Mouse (Mus musculus) naive thymus-derived CD4-positive, alpha-beta T cell, adult 2 months (primary cell): ENCODE data around the gene Dmac2.
A peak's percentile ranks its signal among the peaks of the same experiment; 100 is the strongest.
"Not testable (repeated sequence)": the region's sequence is repeated elsewhere in the genome, so short reads cannot be mapped to it uniquely, and the experiment has no call there.

Experiments used
- DNase-seq: peaks from one replicate; pipeline ENCODE4 v3.0.0-alpha.2; 2011; ENCODE audit warnings: low read depth

Gene Dmac2

GRCm38 (mm10) chr7:25618865-25619721, at the start of gene Dmac2:
TSS of gene Dmac2 (plus strand) at chr7:25619414.
- peak; percentile 98 for DNase-seq

GRCm38 (mm10) chr7:25573806-25574205, 45.4 kb upstream of the Dmac2 start:
- DNase-seq: not testable (repeated sequence)

GRCm38 (mm10) chr7:25575105-25575504, 44.1 kb upstream of the Dmac2 start:
- no peak for DNase-seq

GRCm38 (mm10) chr7:25575870-25576269, 43.3 kb upstream of the Dmac2 start:
- DNase-seq: peak; percentile 63

GRCm38 (mm10) chr7:25576308-25576707, 42.9 kb upstream of the Dmac2 start:
- DNase-seq: peak; percentile 52

GRCm38 (mm10) chr7:25576793-25577437, 42.3 kb upstream of the Dmac2 start:
- DNase-seq: peak; percentile 71

GRCm38 (mm10) chr7:25579441-25579840, 39.8 kb upstream of the Dmac2 start:
- DNase-seq: no peak

GRCm38 (mm10) chr7:25582301-25582810, 36.9 kb upstream of the Dmac2 start:
- DNase-seq: no peak

GRCm38 (mm10) chr7:25584651-25585050, 34.6 kb upstream of the Dmac2 start:
- DNase-seq: no peak

GRCm38 (mm10) chr7:25585351-25586204, 33.6 kb upstream of the Dmac2 start:
- DNase-seq: no peak

- DNase-seq: no peak
Measured at GRCm38 (mm10) chr7:25591226-25591625, 28.0 kb upstream of the Dmac2 start.

GRCm38 (mm10) chr7:25593859-25594258, 25.4 kb upstream of the Dmac2 start:
- DNase-seq: no peak

- DNase-seq: peak; percentile 87
Measured at GRCm38 (mm10) chr7:25599663-25600062, 19.6 kb upstream of the Dmac2 start.

- no peak for DNase-seq
Measured at GRCm38 (mm10) chr7:25600666-25601065, 18.5 kb upstream of the Dmac2 start.

- no peak for DNase-seq
Measured at GRCm38 (mm10) chr7:25601346-25601745, 17.9 kb upstream of the Dmac2 start.

GRCm38 (mm10) chr7:25606625-25607063, 12.6 kb upstream of the Dmac2 start:
- DNase-seq: no peak

- DNase-seq: no peak
Measured at GRCm38 (mm10) chr7:25607196-25607595, 12.0 kb upstream of the Dmac2 start.

- DNase-seq: no peak
Measured at GRCm38 (mm10) chr7:25610056-25610455, 9.2 kb upstream of the Dmac2 start.

- no peak for DNase-seq
Measured at GRCm38 (mm10) chr7:25611501-25611900, 7.7 kb upstream of the Dmac2 start.

- DNase-seq: no peak
Measured at GRCm38 (mm10) chr7:25614086-25614485, 5.1 kb upstream of the Dmac2 start.

GRCm38 (mm10) chr7:25614831-25615705, 4.1 kb upstream of the Dmac2 start:
- no peak for DNase-seq
